Mouse (Mus musculus): ENCODE measurements around the gene Dph1. TPM values are rescaled to one million over a fixed set of nuclear protein-coding genes. Genes with fewer than 3 reads are reported as not detected.

The Dph1 gene
- polyA plus RNA-seq, 1 experiment = 18.6 TPM

DNA sequence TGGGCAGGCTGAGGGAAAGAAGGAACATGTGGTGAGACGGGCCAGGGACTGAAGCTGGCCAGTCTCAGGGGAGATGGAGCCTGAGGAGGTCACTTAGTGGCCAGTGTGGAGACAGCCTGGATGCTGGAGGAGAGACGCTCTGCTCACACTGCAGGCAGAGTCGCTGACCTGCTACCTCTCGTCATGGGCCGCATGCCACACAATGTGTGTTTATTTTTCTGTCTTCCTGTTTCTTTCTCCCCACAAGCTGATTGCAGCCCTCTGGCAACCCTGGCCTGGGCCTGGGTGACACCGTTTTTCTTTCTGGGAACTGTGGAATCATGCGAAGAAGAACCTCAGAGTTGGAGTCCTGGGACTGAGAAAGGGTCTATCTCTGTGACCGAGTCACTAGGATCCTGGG lies 10.7 kb upstream of the Dph1 start:
- no peaks in the 10 kb centered on the region for H3K27me3 ChIP-seq (ENCODE audit: control insufficient read depth, insufficient read depth, low read length)
- no peak overlapping the region for H3K27ac ChIP-seq (ENCODE audit: insufficient read depth, low read length)
- no peak for TF ChIP-seq POLR2A (IDR thresholded peaks at IDR 0.05; ENCODE audit: borderline replicate concordance, insufficient read depth, low read length)
- TF ChIP-seq CTCF (IDR thresholded peaks at IDR 0.05; ENCODE audit: borderline replicate concordance, insufficient read depth, low read depth, low read length) = no peak
- no peak overlapping the region for H3K4me3 ChIP-seq (replicated peaks; ENCODE audit: insufficient read depth, low read depth, low read length)
- peaks cover 86% of the 10 kb centered on the region for H3K4me1 ChIP-seq (ENCODE audit: control insufficient read depth, insufficient read depth, low read length)
- 29% methylated on average over 8 of the region's 8 CpGs for WGBS
- peak; percentile 43 to 49 for DNase-seq

DNA sequence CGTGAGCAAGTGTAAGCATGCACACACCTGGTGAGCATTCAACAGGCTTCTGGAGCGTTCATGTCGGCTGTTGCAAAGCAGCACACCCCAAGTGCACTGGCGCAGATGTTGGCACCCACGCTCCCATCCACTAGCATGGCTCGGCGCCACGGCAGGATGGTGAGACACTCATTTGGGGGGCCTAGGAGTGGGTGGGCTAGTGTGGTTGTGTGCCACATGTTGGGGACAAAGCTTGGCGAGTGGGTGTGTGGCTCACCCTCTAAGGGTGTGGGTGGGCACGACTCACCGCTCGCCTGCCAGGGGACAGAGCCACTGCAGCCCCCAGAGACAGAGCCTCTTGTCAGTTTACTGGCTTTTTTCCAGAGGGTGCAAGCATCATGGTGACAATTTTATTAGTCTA lies 9.9 kb upstream of the Dph1 start:
- no peak overlapping the region for H3K4me3 ChIP-seq (replicated peaks; ENCODE audit: insufficient read depth, low read depth, low read length)
- WGBS = 48% methylated on average over 12 of the region's 12 CpGs
- H3K4me1 ChIP-seq (ENCODE audit: control insufficient read depth, insufficient read depth, low read length) = peaks cover 82% of the 10 kb centered on the region
- TF ChIP-seq POLR2A (IDR thresholded peaks at IDR 0.05; ENCODE audit: borderline replicate concordance, insufficient read depth, low read length) (no peak), CTCF (IDR thresholded peaks at IDR 0.05; ENCODE audit: borderline replicate concordance, insufficient read depth, low read depth, low read length) (no peak)
- H3K27ac ChIP-seq (ENCODE audit: insufficient read depth, low read length) = 0 out of 2 replicates have a peak overlapping the region, but pooled peaks have one; percentile 45
- no peaks in the 10 kb centered on the region for H3K27me3 ChIP-seq (ENCODE audit: control insufficient read depth, insufficient read depth, low read length)
- peak in 1 of 2 experiments; percentile 37 for DNase-seq

DNA sequence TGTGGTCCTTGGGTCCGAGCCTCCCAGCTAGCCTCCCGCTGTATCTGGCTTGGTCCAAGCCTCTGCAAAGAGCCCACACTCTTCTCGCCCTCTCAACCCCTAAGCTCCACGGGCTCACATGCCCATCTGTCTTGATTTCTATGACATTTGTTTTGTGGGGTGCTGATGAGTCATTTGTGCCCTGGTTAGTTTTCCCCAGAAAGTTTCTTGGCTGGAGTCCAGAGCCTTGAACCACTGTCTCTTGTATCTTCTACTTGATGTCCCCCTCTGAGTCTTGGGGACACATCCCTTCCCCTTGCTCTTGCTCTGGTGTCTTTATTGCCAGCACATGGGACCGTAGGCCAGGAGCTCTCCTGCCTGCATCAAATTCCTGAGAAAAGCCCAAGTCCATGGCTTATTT lies 8.9 kb upstream of the Dph1 start:
- H3K27ac ChIP-seq (ENCODE audit: insufficient read depth, low read length) = peak overlapping the region; percentile 48; the same call in 1 of the 2 replicates
- no peak overlapping the region for H3K4me3 ChIP-seq (replicated peaks; ENCODE audit: insufficient read depth, low read depth, low read length)
- 39% methylated on average over 5 of the region's 5 CpGs for WGBS
- H3K4me1 ChIP-seq (ENCODE audit: control insufficient read depth, insufficient read depth, low read length) = peaks cover 74% of the 10 kb centered on the region
- TF ChIP-seq POLR2A (IDR thresholded peaks at IDR 0.05; ENCODE audit: borderline replicate concordance, insufficient read depth, low read length) (no peak), CTCF (IDR thresholded peaks at IDR 0.05; ENCODE audit: borderline replicate concordance, insufficient read depth, low read depth, low read length) (no peak)
- no peaks in the 10 kb centered on the region for H3K27me3 ChIP-seq (ENCODE audit: control insufficient read depth, insufficient read depth, low read length)
- peak in 1 of 2 experiments; percentile 36 for DNase-seq

DNA sequence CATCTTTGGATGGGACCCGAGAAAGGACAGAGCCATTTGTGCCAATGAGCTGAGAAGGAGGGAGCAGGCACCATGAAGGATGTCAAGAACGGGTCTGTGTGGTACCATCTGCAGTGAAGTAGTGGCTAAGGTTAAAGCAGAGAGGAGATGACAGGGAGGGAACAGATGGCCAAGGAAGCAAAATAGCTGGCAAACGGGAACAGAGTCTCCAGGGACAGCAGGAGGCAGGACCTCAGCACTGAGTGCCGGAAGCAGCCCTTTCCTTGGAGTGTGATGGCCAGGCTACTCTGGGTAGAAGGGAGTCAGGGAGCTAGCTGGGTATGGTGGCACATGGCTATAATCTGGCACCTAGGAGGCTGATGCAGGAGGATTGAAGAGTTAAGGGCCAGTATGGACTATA lies 7.8 kb upstream of the Dph1 start:
- Histone ChIP-seq H3K4me3 (replicated peaks; ENCODE audit: insufficient read depth, low read depth, low read length) (no peak overlapping the region), H3K27ac (ENCODE audit: insufficient read depth, low read length) (peak overlapping the region; percentile 91), H3K27me3 (ENCODE audit: control insufficient read depth, insufficient read depth, low read length) (no peaks in the 10 kb centered on the region), H3K4me1 (ENCODE audit: control insufficient read depth, insufficient read depth, low read length) (peaks cover 65% of the 10 kb centered on the region)
- WGBS = 9% methylated on average over 4 of the region's 4 CpGs
- no peak for TF ChIP-seq CTCF (IDR thresholded peaks at IDR 0.05; ENCODE audit: borderline replicate concordance, insufficient read depth, low read depth, low read length)
- no peak for TF ChIP-seq POLR2A (IDR thresholded peaks at IDR 0.05; ENCODE audit: borderline replicate concordance, insufficient read depth, low read length)
- peak; percentile 78 to 88 for DNase-seq

DNA sequence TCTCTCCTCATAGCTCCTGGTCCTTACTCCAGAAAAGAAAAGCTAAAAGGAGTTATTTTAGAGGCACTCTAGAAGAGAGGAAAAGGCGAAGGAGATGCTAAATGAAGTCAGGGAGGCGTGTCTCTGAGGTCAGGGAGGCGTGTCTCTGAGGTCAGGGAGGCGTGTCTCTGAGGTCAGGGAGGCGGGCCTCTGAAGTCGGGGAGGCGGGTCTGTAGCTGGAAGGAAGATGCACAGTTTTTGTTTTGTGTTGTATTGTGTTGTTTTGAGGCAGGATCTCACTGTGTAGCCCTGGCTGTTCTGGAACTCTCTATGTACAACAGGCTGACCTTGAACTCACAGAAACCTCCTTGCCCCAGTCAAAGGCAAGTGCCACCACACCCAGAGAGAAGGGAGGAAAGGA lies 6.9 kb upstream of the Dph1 start:
- H3K27me3 ChIP-seq (ENCODE audit: control insufficient read depth, insufficient read depth, low read length) = no peaks in the 10 kb centered on the region
- H3K4me3 ChIP-seq (replicated peaks; ENCODE audit: insufficient read depth, low read depth, low read length) = no peak overlapping the region
- TF ChIP-seq CTCF (IDR thresholded peaks at IDR 0.05; ENCODE audit: borderline replicate concordance, insufficient read depth, low read depth, low read length) = no peak
- DNase-seq = no peak
- H3K4me1 ChIP-seq (ENCODE audit: control insufficient read depth, insufficient read depth, low read length) = peaks cover 57% of the 10 kb centered on the region
- 62% methylated on average over 7 of the region's 7 CpGs for WGBS
- peak overlapping the region; percentile 91 for H3K27ac ChIP-seq (ENCODE audit: insufficient read depth, low read length)

DNA sequence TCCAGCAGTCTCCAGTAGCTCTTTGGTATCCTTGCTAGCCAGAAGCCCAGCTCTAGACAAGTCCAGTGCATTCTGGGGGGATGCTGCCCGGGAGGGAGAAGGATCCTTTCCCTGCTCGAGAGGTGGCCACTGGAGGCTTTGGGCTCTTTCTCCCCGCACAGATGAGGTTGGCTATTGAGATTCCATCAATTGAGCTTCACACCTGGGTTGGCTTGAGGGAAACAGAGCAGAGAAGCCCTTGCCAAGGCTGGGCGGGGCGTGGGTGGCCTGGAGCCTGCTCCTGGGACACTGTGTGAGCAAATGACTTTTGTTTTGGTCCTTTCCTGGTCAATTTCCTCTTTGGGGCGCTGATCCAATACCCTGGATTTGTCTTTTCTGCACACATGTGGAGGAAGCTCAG lies 5.1 kb upstream of the Dph1 start:
- peak overlapping the region; percentile 64 for H3K4me3 ChIP-seq (replicated peaks; ENCODE audit: insufficient read depth, low read depth, low read length)
- H3K27ac ChIP-seq (ENCODE audit: insufficient read depth, low read length) = peak overlapping the region; percentile 54
- H3K27me3 ChIP-seq (ENCODE audit: control insufficient read depth, insufficient read depth, low read length) = no peaks in the 10 kb centered on the region
- WGBS = 23% methylated on average over 6 of the region's 6 CpGs
- peak; percentile 60 for DNase-seq
- peaks cover 41% of the 10 kb centered on the region for H3K4me1 ChIP-seq (ENCODE audit: control insufficient read depth, insufficient read depth, low read length)
- TF ChIP-seq POLR2A (IDR thresholded peaks at IDR 0.05; ENCODE audit: borderline replicate concordance, insufficient read depth, low read length) (no peak), CTCF (IDR thresholded peaks at IDR 0.05; ENCODE audit: borderline replicate concordance, insufficient read depth, low read depth, low read length) (no peak)

DNA sequence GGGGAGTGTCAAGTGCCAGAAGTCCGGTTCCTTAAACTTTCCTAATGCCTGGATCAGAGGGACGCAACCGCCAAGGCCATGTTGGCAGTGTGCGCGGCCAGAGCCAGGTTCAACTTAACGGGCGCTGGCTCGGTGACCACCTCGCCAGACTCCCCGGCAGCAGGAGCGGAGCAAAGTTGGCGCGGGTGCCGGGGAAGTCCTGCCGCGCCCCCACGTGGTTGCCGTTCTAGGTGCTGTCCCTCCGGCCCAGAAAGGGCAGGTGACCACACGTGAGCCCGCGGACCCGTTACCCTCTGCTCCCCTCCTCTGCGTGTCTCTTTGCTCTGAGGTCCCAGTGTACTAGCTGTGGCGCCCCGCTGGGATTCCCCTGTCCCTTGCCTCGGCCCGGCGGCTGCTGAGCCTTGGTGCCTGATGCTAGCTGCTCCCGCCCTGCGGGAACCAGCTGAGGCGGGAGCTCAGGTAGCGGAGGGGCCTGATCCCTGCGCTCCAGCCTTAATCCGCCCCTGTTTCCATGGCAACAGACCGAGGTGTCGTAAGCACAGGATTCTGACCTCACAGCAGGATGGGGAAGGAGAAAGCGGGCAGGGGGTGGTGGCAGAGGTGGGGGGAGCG lies 3.9 kb upstream of the Dph1 start:
- Histone ChIP-seq H3K4me1 (ENCODE audit: control insufficient read depth, insufficient read depth, low read length) (peaks cover 29% of the 10 kb centered on the region), H3K27me3 (ENCODE audit: control insufficient read depth, insufficient read depth, low read length) (no peaks in the 10 kb centered on the region), H3K4me3 (replicated peaks; ENCODE audit: insufficient read depth, low read depth, low read length) (peak overlapping the region; percentile 64), H3K27ac (ENCODE audit: insufficient read depth, low read length) (peak overlapping the region; percentile 95)
- TF ChIP-seq POLR2A (IDR thresholded peaks at IDR 0.05; ENCODE audit: borderline replicate concordance, insufficient read depth, low read length) (no peak), CTCF (IDR thresholded peaks at IDR 0.05; ENCODE audit: borderline replicate concordance, insufficient read depth, low read depth, low read length) (no peak)
- WGBS = under 1% methylated on average over 39 of the region's 39 CpGs
- DNase-seq = peak; percentile 84

DNA sequence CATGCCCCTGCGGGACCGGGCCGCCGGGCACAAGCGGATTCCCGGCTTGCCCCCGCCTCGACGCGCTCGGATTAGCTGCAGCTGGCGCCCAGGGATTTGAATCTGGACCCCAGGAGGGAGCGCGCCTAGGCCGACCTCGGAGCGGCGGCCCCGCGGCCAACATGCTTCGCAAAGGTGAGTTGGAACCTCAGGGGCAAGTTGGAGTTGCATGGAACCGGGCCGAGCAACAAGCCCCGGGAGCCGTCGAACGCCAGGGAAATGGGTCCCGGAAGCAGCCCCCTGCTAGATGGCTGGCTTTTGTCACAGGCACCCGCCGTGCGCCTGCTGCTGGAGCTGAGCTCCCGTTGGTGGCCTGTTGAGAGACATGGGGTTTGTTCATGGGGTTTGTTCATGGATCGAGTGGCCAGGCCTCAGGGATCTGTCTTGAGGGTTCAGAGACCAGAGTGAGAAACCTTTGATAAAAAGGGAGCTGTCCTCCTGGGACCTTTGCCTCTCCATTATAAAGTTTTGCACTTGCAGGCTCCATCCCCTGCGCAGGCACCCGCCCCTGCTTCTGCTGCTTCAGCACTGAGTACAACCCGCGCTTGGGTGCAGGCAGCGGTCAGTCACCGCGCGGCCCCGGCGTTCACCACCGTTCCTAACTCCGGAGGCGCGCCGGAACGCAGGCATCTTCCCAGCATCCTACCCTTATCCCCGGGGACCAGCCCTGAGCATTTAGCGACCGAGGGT lies 3.2 kb upstream of the Dph1 start:
- peaks cover 23% of the 10 kb centered on the region for H3K4me1 ChIP-seq (ENCODE audit: control insufficient read depth, insufficient read depth, low read length)
- DNase-seq = peak in 1 of 2 experiments; percentile 70
- H3K4me3 ChIP-seq (replicated peaks; ENCODE audit: insufficient read depth, low read depth, low read length) = peak overlapping the region; percentile 64
- under 1% methylated on average over 52 of the region's 52 CpGs for WGBS
- H3K27me3 ChIP-seq (ENCODE audit: control insufficient read depth, insufficient read depth, low read length) = no peaks in the 10 kb centered on the region
- TF ChIP-seq POLR2A (IDR thresholded peaks at IDR 0.05; ENCODE audit: borderline replicate concordance, insufficient read depth, low read length) (no peak), CTCF (IDR thresholded peaks at IDR 0.05; ENCODE audit: borderline replicate concordance, insufficient read depth, low read depth, low read length) (no peak)
- peak overlapping the region; percentile 95 for H3K27ac ChIP-seq (ENCODE audit: insufficient read depth, low read length)

All from cerebellum, adult 2 months (tissue).